Mouse (Mus musculus) left cerebral cortex, adult 2 months (tissue): ENCODE measurements around the gene Lad1. TPM values are rescaled to one million over a fixed set of nuclear protein-coding genes. Genes with fewer than 3 reads are reported as not detected.

Experiments
- DNase-seq, 2 experiments: peaks; one replicate each; pipeline ENCODE4 v3.0.0; 2021 to 2022; ENCODE audit warnings: low spot score in 2 of 2, mixed read lengths in 1 of 2; ENCODE audit errors: extremely low spot score in 1 of 2
- H3K27ac ChIP-seq: fragments of 200-600 bp; 2 replicates; pipeline ENCODE4 v1.8.1; 2022
- H3K4me3 ChIP-seq: fragments of 200-600 bp; 2 replicates; pipeline ENCODE4 v1.8.1; 2022
- CTCF ChIP-seq: fragments of 200-600 bp; IDR thresholded peaks from 2 replicates; pipeline ENCODE4 v1.8.1; 2022; ENCODE audit warnings: antibody characterized with exemption, mild to moderate bottlenecking, moderate library complexity
- intact Hi-C: fragments of 180-260 bp; cut with DNase I; formaldehyde crosslinking; loops from one replicate; pipeline ENCODE4 v1.15.1; 2025
- total RNA-seq, 2 experiments: library from RNA; stranded (reverse); gene quantifications; 2 replicates each; pipeline ENCODE4 v1.2.3; 2021

The Lad1 gene
- total RNA-seq, 2 experiments from 2014 or later = 0.95 to 0.98 TPM

- Histone ChIP-seq H3K4me3 (no peak overlapping the region), H3K27ac (no peak overlapping the region; the same call in 1 of the 2 replicates)
- intact Hi-C loops = no loop called here
- no peak for DNase-seq
- no peak for TF ChIP-seq CTCF
Observed at GRCm38 (mm10) chr1:135852044-135852756, 33.8 kb downstream of the Lad1 start.

DNA sequence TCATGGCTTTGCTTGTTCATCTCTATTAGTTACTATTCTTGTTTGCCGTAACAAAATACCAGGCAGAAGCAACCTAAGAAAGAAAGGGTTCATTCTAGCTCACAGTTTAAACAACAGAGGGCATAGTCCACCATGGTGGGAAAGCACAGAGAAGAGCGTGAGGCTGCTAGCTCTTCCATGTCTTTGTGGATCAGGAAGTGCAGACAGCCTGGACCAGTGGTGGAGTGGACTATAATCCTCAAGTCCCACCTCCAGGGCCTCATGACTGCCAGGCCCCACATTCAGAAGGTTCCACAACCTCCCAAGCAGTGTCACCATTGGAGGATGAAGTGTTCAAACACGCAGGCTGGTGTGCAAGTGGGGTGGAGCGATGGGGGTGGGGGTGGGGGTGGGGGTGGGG is 34.8 kb downstream of the Lad1 start:
- Histone ChIP-seq H3K27ac (no peak overlapping the region), H3K4me3 (no peak overlapping the region)
- no peak for DNase-seq
- TF ChIP-seq CTCF = no peak
- intact Hi-C loops = no loop called here

DNA sequence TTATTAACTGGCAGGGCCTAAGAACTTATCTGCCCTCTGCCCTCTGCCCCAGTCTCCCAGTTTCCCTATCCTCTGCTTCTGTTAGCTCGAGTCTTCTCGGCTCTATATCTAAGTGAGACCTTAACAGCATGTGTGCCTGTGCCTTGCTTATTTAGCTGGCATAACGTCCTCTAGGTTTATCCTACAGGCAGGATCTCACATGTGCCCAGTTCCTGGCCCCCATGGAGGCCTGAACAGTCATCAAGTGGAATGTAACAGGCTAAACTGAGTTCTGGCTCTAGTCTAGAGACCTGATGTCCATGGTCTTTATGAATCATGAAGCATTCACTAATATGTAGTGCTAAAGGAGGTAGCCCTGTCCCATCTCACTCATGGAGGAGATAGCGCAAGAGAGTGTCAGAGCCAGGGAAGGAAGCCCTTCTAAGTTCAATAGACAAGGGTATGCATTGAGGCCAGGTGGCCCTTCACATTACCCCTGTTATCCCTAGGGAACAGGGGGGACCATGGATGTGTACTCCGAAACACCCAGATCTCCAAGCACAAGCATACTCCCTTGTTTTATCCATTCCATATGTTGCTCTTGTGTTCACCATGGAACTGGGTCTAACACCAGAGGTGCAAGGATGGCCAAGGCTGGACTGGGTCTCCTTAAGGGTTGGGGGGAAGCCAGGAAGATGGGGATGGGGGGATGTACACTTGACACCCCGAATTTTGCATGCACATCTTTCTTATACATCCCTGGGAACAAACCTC is 36.4 kb downstream of the Lad1 start:
- intact Hi-C loops = no loop called here
- Histone ChIP-seq H3K27ac (no peak overlapping the region), H3K4me3 (no peak overlapping the region)
- TF ChIP-seq CTCF = no peak
- no peak for DNase-seq

DNA sequence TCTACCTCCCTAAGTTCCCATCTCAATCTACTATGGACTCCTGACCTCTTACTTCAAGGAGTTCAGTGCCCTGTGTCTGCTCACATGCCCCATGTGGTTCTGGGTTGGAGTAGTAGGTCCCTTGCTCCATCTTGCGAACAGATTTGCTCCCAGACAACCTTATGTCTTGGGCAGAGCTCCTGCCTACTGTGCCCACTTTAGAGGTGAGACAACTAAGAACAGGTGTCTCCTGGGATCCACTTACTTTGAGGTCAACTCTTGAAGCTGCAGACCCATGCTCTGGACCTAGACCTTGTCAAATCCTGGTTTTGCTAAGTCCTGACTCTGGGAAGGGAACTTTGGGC is 36.9 kb downstream of the Lad1 start:
- DNase-seq = no peak
- Histone ChIP-seq H3K27ac (no peak overlapping the region), H3K4me3 (no peak overlapping the region)
- intact Hi-C loops = no loop called here
- no peak for TF ChIP-seq CTCF

DNA sequence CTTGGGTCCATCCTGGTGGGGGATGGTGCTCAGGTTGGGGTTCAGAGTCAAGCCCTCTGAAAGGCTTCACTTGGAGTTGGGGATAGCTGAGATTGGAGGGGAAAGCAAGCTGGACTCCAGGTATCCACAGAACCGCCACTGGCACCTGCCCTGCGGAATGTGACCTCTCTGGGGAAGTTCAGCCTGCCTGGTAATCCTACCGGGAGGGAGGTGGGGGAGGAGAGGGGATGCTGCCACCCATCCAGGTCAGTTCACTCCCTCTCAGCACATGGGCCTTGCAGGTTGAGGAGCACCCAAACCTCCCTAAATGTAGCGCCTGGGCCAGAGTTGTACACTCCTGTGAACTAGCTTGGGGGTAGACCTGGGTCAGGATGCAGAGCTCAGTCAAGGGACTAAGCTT is 37.7 kb downstream of the Lad1 start:
- no peak for TF ChIP-seq CTCF
- intact Hi-C loops = no loop called here
- Histone ChIP-seq H3K27ac (no peak overlapping the region), H3K4me3 (no peak overlapping the region)
- no peak for DNase-seq

- Histone ChIP-seq H3K4me3 (no peak overlapping the region), H3K27ac (no peak overlapping the region)
- TF ChIP-seq CTCF = no peak
- intact Hi-C loops = no loop called here
- no peak for DNase-seq
Observed at GRCm38 (mm10) chr1:135857137-135857775, 38.9 kb downstream of the Lad1 start.

- DNase-seq = no peak
- H3K27ac ChIP-seq = no peak overlapping the region
- TF ChIP-seq CTCF = no peak
- intact Hi-C loops = no loop called here
- H3K4me3 ChIP-seq = no peak overlapping the region
Observed at GRCm38 (mm10) chr1:135858533-135858932, 40.1 kb downstream of the Lad1 start.

DNA sequence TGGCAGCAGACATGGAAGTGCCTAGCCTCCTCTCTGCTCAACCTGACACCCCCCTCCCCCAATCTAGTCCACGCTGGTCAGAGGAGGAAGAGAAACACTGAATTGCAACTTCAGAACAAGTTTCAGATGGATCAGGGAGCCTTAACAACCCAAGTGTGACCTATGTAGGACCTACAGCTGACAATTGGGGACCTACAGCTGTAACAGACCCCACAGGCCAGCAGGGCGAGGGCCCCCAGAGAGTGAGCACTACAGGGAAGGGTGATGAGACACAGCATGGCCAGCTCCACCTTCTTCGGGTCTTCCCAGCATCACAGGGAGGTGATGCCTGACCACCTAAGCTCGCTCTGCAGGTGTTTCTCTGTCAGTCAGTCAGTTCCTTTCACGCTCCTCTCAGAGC is 42.7 kb downstream of the Lad1 start:
- no peak for TF ChIP-seq CTCF
- H3K27ac ChIP-seq = no peak overlapping the region
- intact Hi-C loops = loop anchor here (10.0 kb wide), 1 partner anchor 364 kb away; no protein-coding TSS in a partner anchor
- no peak for DNase-seq
- H3K4me3 ChIP-seq = no peak overlapping the region

GRCm38 (mm10) chr1:135861980-135862552 is 43.7 kb downstream of the Lad1 start:
- intact Hi-C loops = loop anchor here (10.0 kb wide), 1 partner anchor 363 kb away; no protein-coding TSS in a partner anchor
- H3K4me3 ChIP-seq = no peak overlapping the region
- TF ChIP-seq CTCF = no peak
- DNase-seq = no peak
- H3K27ac ChIP-seq = no peak overlapping the region

DNA sequence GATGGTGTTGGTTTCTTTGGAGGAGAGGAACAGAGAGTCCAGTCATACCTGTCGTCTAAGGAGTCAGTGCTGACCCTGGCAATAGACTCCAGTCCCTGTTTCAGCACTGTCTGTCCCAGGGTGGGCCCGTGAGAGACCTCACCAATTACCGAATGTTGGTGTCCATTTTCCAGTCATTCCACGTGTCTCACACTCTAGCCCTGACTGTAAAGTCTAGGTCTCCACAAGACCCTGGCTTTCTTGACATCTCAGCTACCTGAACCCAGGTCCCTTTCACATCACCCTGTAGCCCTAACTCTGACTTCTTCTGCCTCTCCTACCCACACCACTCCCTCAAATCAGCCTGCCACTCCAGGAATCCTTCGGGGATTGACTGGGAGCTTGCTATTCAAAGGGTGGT is 44.2 kb downstream of the Lad1 start:
- no peak for TF ChIP-seq CTCF
- intact Hi-C loops = loop anchor here (10.0 kb wide), 1 partner anchor 362 kb away; no protein-coding TSS in a partner anchor
- H3K4me3 ChIP-seq = no peak overlapping the region
- H3K27ac ChIP-seq = no peak overlapping the region
- DNase-seq = no peak

- intact Hi-C loops = loop anchor here (10.0 kb wide), 1 partner anchor 361 kb away; no protein-coding TSS in a partner anchor
- no peak overlapping the region for H3K27ac ChIP-seq
- H3K4me3 ChIP-seq = no peak overlapping the region
- no peak for TF ChIP-seq CTCF
- no peak for DNase-seq
Observed at GRCm38 (mm10) chr1:135863786-135864335, 45.5 kb downstream of the Lad1 start.
